Mouse (Mus musculus) left cerebral cortex, adult 9 months (tissue): ENCODE data around the gene Gm10447.

ENCODE experiments used
- DNase-seq, 2 experiments: peaks; one replicate each; pipeline ENCODE4 v3.0.0; 2022; ENCODE audit warnings: low spot score in 2 of 2

Gm10447 gene

DNA sequence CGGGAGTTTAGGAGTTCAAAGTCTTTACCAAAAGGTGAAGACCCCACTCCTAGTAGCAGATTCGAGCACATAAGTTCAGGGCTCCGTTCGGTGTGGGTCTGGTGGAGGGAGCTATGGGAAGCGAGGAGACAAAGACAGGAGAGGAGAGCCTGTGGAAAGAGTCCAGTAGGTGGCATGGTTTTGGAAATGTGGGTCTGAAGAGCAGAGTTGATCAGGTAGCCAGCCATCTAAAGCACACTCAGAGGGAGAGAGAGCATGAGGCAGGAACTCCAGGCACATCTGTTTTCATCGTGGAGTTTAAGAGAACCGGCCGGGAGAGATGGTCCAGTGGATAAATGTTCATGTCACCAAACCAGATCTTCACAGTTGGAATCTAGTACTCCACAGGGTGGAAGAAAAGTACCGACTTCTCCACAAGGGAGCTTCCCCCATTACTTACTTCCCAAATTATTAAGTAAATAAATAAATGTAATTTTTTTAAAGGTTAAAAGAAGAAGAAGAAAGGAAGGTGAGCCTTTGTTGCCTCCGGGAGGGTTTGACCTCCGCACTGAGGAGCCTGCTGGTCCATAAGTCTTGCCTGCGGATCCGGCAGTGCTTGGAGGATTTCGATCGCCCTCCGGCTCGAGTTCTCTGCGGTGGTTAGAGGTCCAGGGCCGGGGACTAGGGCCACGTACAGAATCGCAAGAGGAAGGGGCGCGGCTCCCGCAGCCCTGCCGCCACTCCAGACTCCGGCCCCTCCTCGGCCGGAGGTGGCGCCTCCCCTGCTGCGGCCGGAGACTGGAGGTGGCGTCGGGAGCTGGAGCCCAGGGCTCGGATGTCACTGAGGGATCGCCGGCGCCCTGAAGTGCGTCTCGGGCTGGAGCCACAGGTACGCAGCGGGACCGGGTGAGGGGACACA is at the start of gene Gm10447, which contains the start of gene Shroom1:
Gm10447 (minus strand) TSS at position 637 of the 898 bp plus-strand sequence.
Shroom1 (plus strand) TSS at position 732 of the 898 bp plus-strand sequence.
- peak in 1 of 2 experiments; percentile 55 for DNase-seq

GRCm38 (mm10) chr11:53505026-53505663 is 48.2 kb upstream of the Gm10447 start:
- no peak for DNase-seq

- no peak for DNase-seq
These were observed 47.5 kb upstream of the Gm10447 start for GRCm38 (mm10) chr11:53504376-53504775.

- no peak for DNase-seq
These were observed 46.8 kb upstream of the Gm10447 start for GRCm38 (mm10) chr11:53503738-53504137.

GRCm38 (mm10) chr11:53502039-53502765 is 45.3 kb upstream of the Gm10447 start:
- peak in 1 of 2 experiments; percentile 58 for DNase-seq

- no peak for DNase-seq
These were observed 43.7 kb upstream of the Gm10447 start for GRCm38 (mm10) chr11:53500569-53500968.

DNA sequence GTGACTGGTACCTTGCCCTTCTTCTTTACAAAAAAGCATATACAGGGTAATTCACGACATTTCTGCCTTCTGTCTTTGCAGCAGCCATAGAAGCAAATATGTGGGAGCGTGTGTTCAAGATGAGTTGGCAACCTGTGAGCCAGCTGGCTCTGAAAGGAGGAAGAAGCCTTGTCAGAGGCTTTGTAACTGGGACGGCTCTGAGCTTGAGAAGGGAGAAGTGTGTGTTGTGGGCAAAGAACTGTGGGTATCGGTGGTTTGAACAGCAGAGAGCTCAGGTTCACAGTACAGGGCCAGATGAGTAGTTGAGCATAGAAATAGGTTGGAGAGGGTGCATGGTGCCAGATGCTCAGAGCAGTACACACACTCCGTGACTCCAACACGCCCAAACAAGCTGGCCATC is 40.0 kb upstream of the Gm10447 start:
- peak in 1 of 2 experiments; percentile 74 for DNase-seq

- DNase-seq, result no peak
These were observed 38.5 kb upstream of the Gm10447 start for GRCm38 (mm10) chr11:53495417-53495816.

DNA sequence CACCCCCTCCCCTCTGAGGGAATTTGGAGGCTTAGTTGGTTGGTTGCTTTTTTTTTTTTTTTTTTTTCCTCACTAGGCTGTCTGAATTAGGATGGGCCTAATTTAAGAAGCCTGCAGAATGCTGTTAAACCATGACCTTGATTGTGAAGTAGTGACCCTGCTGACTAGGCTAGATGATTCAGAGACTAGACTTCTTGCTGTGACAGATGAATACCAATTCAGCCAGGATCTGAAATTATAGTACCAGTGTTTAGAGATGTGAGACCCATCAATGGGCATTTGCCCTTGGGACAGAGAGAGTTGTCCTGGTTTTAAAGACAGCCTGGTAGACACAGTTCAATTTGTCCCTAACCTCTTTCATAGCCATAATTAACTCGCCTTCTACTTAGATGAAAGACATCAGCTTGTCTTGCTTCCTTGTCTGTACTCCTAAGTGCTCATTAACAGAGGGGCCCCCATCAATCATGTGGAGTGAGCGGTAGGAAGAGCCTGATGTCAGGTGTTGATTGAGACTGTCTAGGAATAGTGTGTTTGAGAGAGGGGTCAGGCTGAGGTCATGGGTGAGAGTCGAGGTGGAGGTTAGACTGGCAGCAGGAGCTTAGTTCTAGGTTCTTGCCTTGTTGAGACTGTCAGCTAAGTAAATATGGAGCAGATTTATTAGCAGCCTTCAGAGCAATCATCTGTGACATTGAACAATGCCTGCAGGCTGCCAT is 36.5 kb upstream of the Gm10447 start:
- DNase-seq, result no peak

DNA sequence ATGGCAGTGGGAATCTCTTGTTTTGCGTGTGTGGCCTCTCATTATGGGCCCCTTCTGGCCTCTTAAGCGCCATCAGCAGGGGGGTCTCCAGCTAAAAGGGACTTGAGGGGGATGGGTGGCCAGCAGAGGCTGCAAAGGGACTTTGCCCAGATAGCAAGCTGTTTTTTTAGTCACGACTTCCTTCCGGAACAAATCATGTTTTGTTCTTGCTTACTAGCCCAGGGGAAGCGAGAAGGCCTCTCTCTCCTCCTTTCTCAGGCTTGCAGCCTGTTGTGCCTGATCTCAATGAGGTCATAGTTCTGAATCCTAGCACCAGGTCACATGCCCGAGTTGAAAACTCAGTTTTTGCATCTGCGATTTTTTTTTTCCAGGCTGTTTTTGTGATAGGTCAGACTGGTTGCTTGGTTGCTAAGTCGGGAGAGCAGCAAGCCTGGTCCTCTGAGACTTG is 35.1 kb upstream of the Gm10447 start:
- DNase-seq, result no peak

DNA sequence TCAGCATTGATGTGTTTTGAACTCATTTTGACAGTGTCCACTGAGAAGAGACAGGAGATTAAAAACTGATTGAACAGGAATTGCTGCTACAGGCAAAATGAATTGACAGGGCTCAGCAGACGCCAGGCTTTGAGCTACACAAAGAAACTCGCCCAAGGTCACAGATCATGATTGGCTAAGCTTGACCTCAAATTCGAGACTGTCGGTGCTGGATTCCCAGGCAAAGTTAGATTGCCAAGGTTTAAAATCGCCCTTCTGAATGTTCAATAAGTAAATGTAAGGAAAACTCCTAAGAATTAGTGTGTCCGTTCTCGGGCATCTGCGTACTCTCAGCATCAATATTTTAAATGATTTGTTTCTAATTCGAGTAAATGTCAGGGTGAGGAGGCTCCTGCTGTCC is 32.5 kb upstream of the Gm10447 start:
- no peak for DNase-seq

GRCm38 (mm10) chr11:53489007-53489406 is 32.1 kb upstream of the Gm10447 start:
- DNase-seq, result no peak

DNA sequence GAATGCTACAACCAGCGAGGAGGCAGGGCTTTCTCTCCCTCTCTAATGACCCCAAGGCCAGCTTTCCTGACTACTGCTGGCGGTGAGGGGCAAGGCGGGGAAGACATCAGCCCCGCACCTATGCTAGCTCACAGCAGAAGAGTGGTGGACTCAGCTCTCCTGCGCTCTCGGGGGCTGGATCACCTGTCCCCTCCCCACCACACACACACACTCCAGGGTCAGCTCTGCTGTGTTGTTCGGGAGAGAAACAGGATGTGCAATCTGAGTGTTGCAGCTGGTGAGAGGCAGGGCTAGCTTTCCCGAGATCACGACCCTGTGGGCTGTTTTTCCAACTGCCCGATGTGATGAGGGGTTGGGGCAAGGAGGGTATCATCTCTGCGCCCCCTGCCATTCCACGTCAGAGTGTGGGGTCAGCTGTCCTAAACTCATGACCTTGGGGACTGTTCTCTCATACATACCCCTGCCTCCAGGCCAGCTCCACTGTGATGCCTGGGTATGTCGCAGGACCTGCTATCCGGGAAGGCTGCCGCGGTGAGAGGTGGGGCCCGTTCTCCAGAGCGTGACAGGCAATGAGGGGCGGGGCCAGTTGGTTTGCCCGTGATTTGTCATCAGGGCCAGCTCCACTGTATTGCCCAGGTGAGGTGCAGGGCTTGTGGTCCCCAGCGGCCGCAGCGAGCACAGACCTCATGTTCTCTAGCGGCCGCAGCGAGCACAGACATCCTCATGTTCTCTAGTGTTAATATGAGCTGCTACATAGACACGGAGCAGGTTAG is 30.1 kb upstream of the Gm10447 start:
- DNase-seq, result peak in 1 of 2 experiments; percentile 48

DNA sequence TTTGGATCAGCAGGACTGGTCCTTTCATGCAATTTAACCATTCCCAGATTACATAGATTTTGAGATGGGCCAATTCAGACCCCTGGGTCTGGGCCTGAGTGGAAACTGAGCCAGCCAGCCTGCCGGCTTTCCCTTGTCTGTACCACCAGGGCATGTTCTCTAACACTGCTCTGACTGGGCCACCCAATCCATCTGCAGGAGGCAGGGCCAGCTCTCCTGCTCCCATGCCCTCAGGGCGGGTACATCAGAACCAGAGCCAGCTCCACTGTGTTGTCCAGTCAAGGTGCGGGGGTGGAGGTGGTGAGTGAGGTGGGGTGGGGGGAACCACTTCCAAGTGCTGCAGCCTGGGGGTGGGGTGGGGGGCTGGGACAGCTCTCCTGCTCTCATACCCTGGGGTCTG is 29.4 kb upstream of the Gm10447 start:
- no peak for DNase-seq

DNA sequence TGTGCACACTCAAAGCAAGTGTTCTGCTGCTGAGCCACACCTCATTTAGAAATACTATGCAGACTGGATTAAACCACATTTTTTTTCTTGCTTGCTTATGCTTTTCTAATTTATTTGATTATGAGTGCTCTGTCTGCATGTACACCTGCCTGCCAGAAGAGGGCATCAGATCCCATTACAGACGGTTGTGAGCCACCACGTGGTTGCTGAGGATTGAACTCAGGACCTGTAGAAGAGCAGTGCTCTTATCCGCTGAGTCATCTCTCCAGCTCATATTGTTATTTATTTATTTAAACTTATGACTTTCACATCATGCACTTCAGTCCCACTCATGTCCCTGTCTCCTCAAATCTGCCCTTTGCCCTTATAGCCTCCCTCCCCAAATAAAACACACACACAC is 28.8 kb upstream of the Gm10447 start:
- DNase-seq, result no peak

DNA sequence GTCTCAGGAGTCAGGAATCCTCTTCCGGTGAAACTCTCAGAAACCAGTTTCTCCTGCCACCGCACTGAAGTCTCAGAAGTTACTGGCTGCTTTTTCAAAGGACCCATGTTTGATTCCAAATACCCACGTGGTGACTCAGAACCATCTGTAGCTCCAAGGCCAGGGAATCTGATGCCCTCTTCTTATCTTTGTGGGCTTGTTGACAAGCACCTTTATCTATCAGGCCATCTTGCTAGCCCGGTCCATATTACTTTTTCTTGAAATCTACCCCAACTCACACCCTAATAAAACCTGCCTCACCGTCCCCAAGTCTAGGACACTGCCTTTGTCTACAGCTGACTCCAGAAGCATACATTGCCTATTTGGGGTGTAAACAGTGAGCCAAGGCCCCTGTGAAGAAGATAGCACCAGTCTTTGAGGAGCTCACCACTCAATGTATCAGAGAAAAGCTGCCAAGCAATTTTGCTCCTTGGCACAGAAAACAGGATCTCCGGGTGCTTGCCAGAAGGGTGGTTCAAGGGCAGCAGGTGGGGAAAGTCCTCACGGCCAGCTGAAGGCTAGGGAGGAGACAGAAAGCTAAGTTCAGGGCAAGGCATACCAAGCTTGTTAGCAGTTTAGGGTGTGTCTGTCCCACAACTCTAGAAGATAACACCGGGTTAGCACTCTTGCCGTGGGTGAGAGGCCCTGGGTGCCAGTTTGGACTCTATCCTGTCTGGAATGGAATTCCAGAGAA is 26.4 kb upstream of the Gm10447 start:
- DNase-seq, result no peak

DNA sequence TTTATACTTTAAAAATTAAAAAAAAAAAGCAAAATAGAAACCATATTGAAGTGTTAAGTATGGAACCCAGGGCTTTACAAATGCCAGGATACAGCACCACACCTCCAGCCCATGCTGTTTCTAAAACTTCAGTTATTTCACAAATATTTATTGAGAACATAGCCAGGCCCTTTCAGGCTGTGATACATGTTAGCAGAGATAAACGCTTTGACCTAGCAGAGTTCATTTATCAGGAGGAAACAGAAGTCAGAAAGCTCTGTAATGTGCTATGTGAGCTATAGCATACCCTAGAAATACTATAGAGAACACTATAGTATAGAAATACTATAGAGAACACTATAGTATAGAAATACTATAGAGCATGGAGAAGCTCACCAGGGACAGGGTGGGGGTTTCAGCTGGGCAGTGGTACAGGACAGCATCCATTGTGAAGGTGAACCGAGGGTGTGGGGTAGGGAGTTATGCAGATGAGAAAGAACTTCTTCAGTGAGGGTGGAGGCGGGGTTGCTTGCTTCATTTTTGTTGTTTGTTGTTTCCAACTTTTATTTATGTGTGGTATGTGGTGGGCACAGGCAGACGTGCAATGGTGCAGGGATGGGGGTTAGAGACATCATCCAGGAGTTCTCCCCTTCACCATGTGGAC is 24.3 kb upstream of the Gm10447 start:
- no peak for DNase-seq

DNA sequence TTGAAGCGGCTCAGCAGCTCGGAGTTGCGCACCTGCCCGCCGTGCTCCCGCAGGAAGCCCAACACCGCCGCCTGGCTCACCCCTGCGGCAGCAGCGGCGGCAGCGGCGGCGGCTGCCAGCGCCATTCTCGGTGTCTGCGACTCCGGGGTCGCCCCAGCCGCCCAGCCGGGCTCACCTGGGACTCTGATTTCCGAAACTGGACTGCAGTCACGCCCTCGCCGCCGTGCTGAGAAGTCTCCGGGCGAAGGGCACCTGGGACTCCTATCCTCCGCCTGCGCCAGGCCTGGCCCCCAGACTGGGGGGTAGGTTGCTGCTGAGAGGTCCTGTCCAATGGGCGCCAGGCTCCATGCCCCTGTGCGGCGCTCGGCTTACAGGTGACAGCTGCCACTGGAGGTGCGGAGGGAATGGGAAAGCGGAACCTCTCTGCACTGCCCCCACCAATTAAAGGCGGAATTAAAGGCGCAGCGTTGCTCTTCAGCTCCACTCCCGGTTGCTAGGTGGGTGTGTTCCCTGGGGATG is 22.9 kb upstream of the Gm10447 start, which contains the start of the genes Gm9945 and Sowaha:
Gm9945 (plus strand) TSS at position 384 of the 519 bp plus-strand sequence.
Sowaha (minus strand) TSS at position 492 of the 519 bp plus-strand sequence.
- DNase-seq, result peak; percentile 69 to 77

DNA sequence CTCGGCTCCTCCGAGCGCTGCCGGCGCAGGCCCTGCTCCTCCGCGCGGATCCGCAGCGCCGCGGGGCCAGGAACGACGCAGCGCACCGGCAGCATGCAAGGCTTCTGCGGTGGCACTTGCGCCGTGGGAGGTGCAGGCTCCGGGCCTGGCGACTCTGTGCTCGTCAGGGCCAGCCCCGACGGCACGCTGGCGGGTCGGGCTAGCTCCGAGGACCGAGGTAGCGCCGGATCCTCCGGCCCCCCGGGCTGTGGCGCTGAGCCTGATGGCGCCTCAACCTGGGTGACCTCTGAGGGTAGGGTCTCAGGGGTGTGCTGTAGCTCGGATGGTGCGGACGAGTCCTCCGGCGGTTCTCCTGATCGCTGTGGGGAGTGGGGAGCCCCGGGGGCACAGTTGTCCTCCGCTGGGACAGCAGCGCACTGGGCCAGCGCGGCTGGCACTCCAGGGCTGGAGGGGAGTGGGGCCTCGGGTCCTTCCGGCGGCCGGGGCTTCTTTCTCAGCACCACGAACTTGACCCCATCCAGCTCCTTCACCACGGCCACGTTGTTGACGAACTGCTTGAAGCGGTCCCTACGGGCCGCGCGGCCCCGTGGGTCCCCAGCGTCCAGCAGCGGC is 22.4 kb upstream of the Gm10447 start:
- no peak for DNase-seq
